Mouse (Mus musculus) hindbrain, embryonic 11.5 days (tissue): Measurements from ENCODE around the gene Adap2. TPM values are rescaled to one million over a fixed set of nuclear protein-coding genes. Genes with fewer than 3 reads are reported as not detected.
"Not testable (repeated sequence)": the region's sequence is repeated elsewhere in the genome, so short reads cannot be mapped to it uniquely, and the experiment has no call there.

Experiments used
- ATAC-seq: fragments of 200-750 bp; cut with Nextera tagmentation; 2 replicates; pipeline ENCODE4 v1.8.0; 2017; ENCODE audit warnings: mild to moderate bottlenecking, moderate TSS enrichment, moderate library complexity; ENCODE audit not compliant: low FRiP score
- DNase-seq: peaks from one replicate; pipeline ENCODE4 v3.0.0-alpha.2; 2015; ENCODE audit warnings: low spot score
- H3K27ac ChIP-seq: fragments of 300-500 bp; sonication (generic); 2 replicates; pipeline ENCODE4 v1.5.1; 2014; ENCODE audit warnings: mild to moderate bottlenecking, low read depth, low read length
- H3K27me3 ChIP-seq: fragments of 300-500 bp; sonication (generic); 2 replicates; pipeline ENCODE4 v1.6.1; 2014; ENCODE audit warnings: mild to moderate bottlenecking, low read length, moderate library complexity, mixed read lengths; ENCODE audit not compliant: control insufficient read depth, insufficient read depth
- H3K36me3 ChIP-seq: fragments of 300-500 bp; sonication (generic); 2 replicates; pipeline ENCODE4 v1.6.1; 2014; ENCODE audit warnings: mild to moderate bottlenecking, low read length, moderate library complexity, mixed read lengths; ENCODE audit not compliant: control insufficient read depth, insufficient read depth
- H3K4me1 ChIP-seq: fragments of 300-500 bp; sonication (generic); replicated peaks from 2 replicates; pipeline ENCODE4 v1.6.1; 2014; ENCODE audit warnings: low read length, mixed read lengths; ENCODE audit not compliant: control insufficient read depth, insufficient read depth
- H3K4me2 ChIP-seq: fragments of 300-500 bp; sonication (generic); replicated peaks from 2 replicates; pipeline ENCODE4 v1.6.1; 2014; ENCODE audit warnings: mild to moderate bottlenecking, low read depth, low read length
- H3K4me3 ChIP-seq: fragments of 300-500 bp; sonication (generic); 2 replicates; pipeline ENCODE4 v1.5.1; 2014; ENCODE audit warnings: low read depth, low read length
- H3K9ac ChIP-seq: fragments of 300-500 bp; sonication (generic); 2 replicates; pipeline ENCODE4 v1.6.1; 2014; ENCODE audit warnings: low read depth, low read length
- H3K9me3 ChIP-seq: fragments of 300-500 bp; sonication (generic); 2 replicates; pipeline ENCODE4 v1.6.1; 2016; ENCODE audit warnings: low read length; ENCODE audit not compliant: control insufficient read depth
- WGBS: fragments of 180-500 bp; shearing (Covaris S2); extraction: QIAGEN DNeasy Blood & Tissue Kit; methylation state at CpG from one replicate; pipeline ENCODE4 v1.1.7; 2014; 5-methylcytosine and 5-hydroxymethylcytosine counted together
- polyA plus RNA-seq: library from polyadenylated mRNA; unstranded; fragments of >200 nt; fragmentation: Nextera tagmentation; extraction: Ambion mirVana; gene quantifications from 2 replicates; pipeline ENCODE4 v1.2.1, GENCODE M21; 2014

Gene Adap2
- polyA plus RNA-seq, 1 experiment from 2014 or later, result 1.1 TPM

- no peak overlapping the region for H3K4me3 ChIP-seq
- H3K4me1 ChIP-seq, result no peaks in the 10 kb centered on the region
- 75% methylated on average over 5 of the region's 5 CpGs for WGBS
- DNase-seq (no peak), ATAC-seq (no peak)
- H3K27me3 ChIP-seq, result no peaks in the 10 kb centered on the region
- H3K27ac ChIP-seq, result no peak overlapping the region
- H3K9ac ChIP-seq, result no peak overlapping the region
- H3K9me3 ChIP-seq, result no peaks in the 10 kb centered on the region
- no peak overlapping the region for H3K4me2 ChIP-seq
- no peaks in the 10 kb centered on the region for H3K36me3 ChIP-seq
Measured at GRCm38 (mm10) chr11:80181021-80181749, 27.3 kb downstream of the Adap2 start.

- peak overlapping the region; percentile 42 for H3K4me3 ChIP-seq
- H3K36me3 ChIP-seq, H3K27ac ChIP-seq, H3K9me3 ChIP-seq, H3K4me1 ChIP-seq, H3K27me3 ChIP-seq, DNase-seq, ATAC-seq: not testable (repeated sequence)
- H3K4me2 ChIP-seq, result peak overlapping the region; percentile 42
- H3K9ac ChIP-seq, result peak overlapping the region; percentile 46
- 48% methylated on average over 12 of the region's 12 CpGs for WGBS
Measured at GRCm38 (mm10) chr11:80183054-80183704, 29.3 kb downstream of the Adap2 start.

GRCm38 (mm10) chr11:80183705-80184255 is 29.9 kb downstream of the Adap2 start, which contains the start of gene Rnf135:
Gene Rnf135 (plus strand): TSS chr11:80183851.
- H3K9me3 ChIP-seq, result no peaks in the 10 kb centered on the region
- peak within 1 kb of the TSS; percentile 42 for H3K4me2 ChIP-seq
- ATAC-seq (peak; percentile 54; the same call in 1 of the 2 replicates), DNase-seq (peak; percentile 78)
- H3K27me3 ChIP-seq, result no peaks in the 10 kb centered on the region
- H3K36me3 ChIP-seq, result no peaks in the 10 kb centered on the region
- H3K27ac ChIP-seq, result no peak within 1 kb of the TSS
- 5% methylated on average over 33 of the region's 33 CpGs for WGBS
- peak within 1 kb of the TSS; percentile 46 for H3K9ac ChIP-seq
- no peaks in the 10 kb centered on the region for H3K4me1 ChIP-seq
- H3K4me3 ChIP-seq, result peak within 1 kb of the TSS; percentile 42

- peak overlapping the region; percentile 42 for H3K4me2 ChIP-seq
Measured at GRCm38 (mm10) chr11:80184531-80185071, 30.7 kb downstream of the Adap2 start.

GRCm38 (mm10) chr11:80185441-80185976 is 31.6 kb downstream of the Adap2 start:
- not testable (repeated sequence) for H3K36me3 ChIP-seq, H3K9ac ChIP-seq, ATAC-seq, H3K27ac ChIP-seq, H3K4me1 ChIP-seq, H3K27me3 ChIP-seq, H3K4me2 ChIP-seq, DNase-seq, H3K9me3 ChIP-seq, H3K4me3 ChIP-seq
- 66% methylated on average over 5 of the region's 5 CpGs for WGBS

More at GRCm38 (mm10) chr11:80184531-80185071, 30.7 kb downstream of the Adap2 start:
- peak overlapping the region; percentile 42 for H3K4me3 ChIP-seq
- no peaks in the 10 kb centered on the region for H3K36me3 ChIP-seq
- H3K27ac ChIP-seq, result no peak overlapping the region
- ATAC-seq (no peak), DNase-seq (no peak)
- H3K9ac ChIP-seq, result no peak overlapping the region
- H3K27me3 ChIP-seq, result no peaks in the 10 kb centered on the region
- H3K9me3 ChIP-seq, result no peaks in the 10 kb centered on the region
- H3K4me1 ChIP-seq, result no peaks in the 10 kb centered on the region
- 91% methylated on average over 6 of the region's 6 CpGs for WGBS

- 71% methylated on average over 4 of the region's 4 CpGs for WGBS
- H3K36me3 ChIP-seq, result no peaks in the 10 kb centered on the region
- ATAC-seq, result no peak
- H3K9ac ChIP-seq, result no peak overlapping the region
- 0 out of 2 replicates have a peak, but pooled peaks cover 3% of the 10 kb centered on the region for H3K9me3 ChIP-seq
- no peak overlapping the region for H3K4me3 ChIP-seq
- H3K4me1 ChIP-seq, result no peaks in the 10 kb centered on the region
- H3K27me3 ChIP-seq, result no peaks in the 10 kb centered on the region
- DNase-seq, result no peak
- H3K27ac ChIP-seq, result no peak overlapping the region
- H3K4me2 ChIP-seq, result no peak overlapping the region
Measured at GRCm38 (mm10) chr11:80190280-80190679, 36.4 kb downstream of the Adap2 start.

GRCm38 (mm10) chr11:80193827-80194226 is 39.9 kb downstream of the Adap2 start:
- ATAC-seq (no peak), DNase-seq (no peak)
- Histone ChIP-seq H3K4me2 (no peak overlapping the region), H3K9ac (no peak overlapping the region), H3K4me1 (no peaks in the 10 kb centered on the region), H3K9me3 (0 out of 2 replicates have a peak, but pooled peaks cover 3% of the 10 kb centered on the region), H3K27ac (no peak overlapping the region), H3K27me3 (no peaks in the 10 kb centered on the region), H3K36me3 (no peaks in the 10 kb centered on the region), H3K4me3 (no peak overlapping the region)
- 68% methylated on average over 4 of the region's 4 CpGs for WGBS

- Histone ChIP-seq H3K9ac (no peak overlapping the region), H3K27me3 (no peaks in the 10 kb centered on the region), H3K4me1 (no peaks in the 10 kb centered on the region), H3K27ac (no peak overlapping the region), H3K4me2 (no peak overlapping the region), H3K9me3 (0 out of 2 replicates have a peak, but pooled peaks cover 3% of the 10 kb centered on the region), H3K4me3 (no peak overlapping the region), H3K36me3 (no peaks in the 10 kb centered on the region)
- DNase-seq, result no peak
- ATAC-seq, result no peak
- 83% methylated on average over 7 of the region's 7 CpGs for WGBS
Measured at GRCm38 (mm10) chr11:80196351-80196750, 42.4 kb downstream of the Adap2 start.
